Mouse (Mus musculus) G1E-ER4 (cell line): ENCODE data around the gene Zfp740. TPM values are rescaled to one million over a fixed set of nuclear protein-coding genes. Genes with fewer than 3 reads are reported as not detected.

Experiments
- GATA1 ChIP-seq: IDR thresholded peaks from one replicate; pipeline ENCODE4 v1.8.0; 2012; ENCODE audit warnings: low read length, inconsistent platforms
- polyA plus RNA-seq: library from polyadenylated mRNA; stranded (reverse); fragments of >175 nt; gene quantifications from 2 replicates; pipeline ENCODE4 v1.2.3, GENCODE M21; 2012

Gene Zfp740
- polyA plus RNA-seq, 1 experiment: 16.0 TPM

- TF ChIP-seq GATA1: no peak
Measured at GRCm38 (mm10) chr15:102238543-102239259, 35.7 kb downstream of the Zfp740 start.

- TF ChIP-seq GATA1: no peak
Measured at GRCm38 (mm10) chr15:102239260-102239590, 36.2 kb downstream of the Zfp740 start.

- no peak for TF ChIP-seq GATA1
Measured at GRCm38 (mm10) chr15:102239851-102240250, 36.8 kb downstream of the Zfp740 start.

- TF ChIP-seq GATA1: no peak
Measured at GRCm38 (mm10) chr15:102240607-102241006, 37.6 kb downstream of the Zfp740 start.

GRCm38 (mm10) chr15:102242404-102243228 is 39.6 kb downstream of the Zfp740 start:
- no peak for TF ChIP-seq GATA1

- TF ChIP-seq GATA1: no peak
Measured at GRCm38 (mm10) chr15:102243229-102244190, 40.5 kb downstream of the Zfp740 start.

- no peak for TF ChIP-seq GATA1
Measured at GRCm38 (mm10) chr15:102244306-102245191, 41.5 kb downstream of the Zfp740 start.

- TF ChIP-seq GATA1: no peak
Measured at GRCm38 (mm10) chr15:102245461-102245881, 42.4 kb downstream of the Zfp740 start.

- no peak for TF ChIP-seq GATA1
Measured at GRCm38 (mm10) chr15:102245891-102246741, 43.1 kb downstream of the Zfp740 start.

GRCm38 (mm10) chr15:102246866-102247251 is 43.8 kb downstream of the Zfp740 start:
- no peak for TF ChIP-seq GATA1

- TF ChIP-seq GATA1: no peak
Measured at GRCm38 (mm10) chr15:102247252-102248130, 44.4 kb downstream of the Zfp740 start.

- TF ChIP-seq GATA1: no peak
Measured at GRCm38 (mm10) chr15:102248131-102248811, 45.2 kb downstream of the Zfp740 start.
